Mouse (Mus musculus) liver, adult 2 months (tissue): ENCODE results near the gene Dact2. TPM values are rescaled to one million over a fixed set of nuclear protein-coding genes. Genes with fewer than 3 reads are reported as not detected.

ENCODE experiments used
- DNase-seq: peaks from one replicate; pipeline ENCODE4 v3.0.0-alpha.2; 2011; ENCODE audit warnings: low read depth, low spot score; ENCODE audit errors: extremely low read depth
- H3K27ac ChIP-seq: fragments of 200-500 bp; replicated peaks from 2 replicates; pipeline ENCODE4 v1.5.1; 2012; ENCODE audit warnings: low read depth, mild to moderate bottlenecking, control low read depth, inconsistent platforms, low read length; ENCODE audit not compliant: insufficient read depth
- H3K27me3 ChIP-seq: fragments of 200-500 bp; 2 replicates; pipeline ENCODE4 v1.6.1; 2012; ENCODE audit warnings: mild to moderate bottlenecking, moderate library complexity, low read length, inconsistent platforms; ENCODE audit not compliant: control insufficient read depth, insufficient read depth
- H3K36me3 ChIP-seq: fragments of 200-500 bp; 2 replicates; pipeline ENCODE4 v1.6.1; 2012; ENCODE audit warnings: low read length, inconsistent platforms; ENCODE audit not compliant: control insufficient read depth, insufficient read depth
- H3K4me1 ChIP-seq: fragments of 200-500 bp; 2 replicates; pipeline ENCODE4 v1.6.1; 2011; ENCODE audit warnings: low read length; ENCODE audit not compliant: control insufficient read depth, insufficient read depth
- H3K4me3 ChIP-seq: fragments of 200-500 bp; 2 replicates; pipeline ENCODE4 v1.5.1; 2011; ENCODE audit warnings: low read depth, mild to moderate bottlenecking, control low read depth, low read length, moderate library complexity; ENCODE audit not compliant: insufficient read depth
- H3K79me2 ChIP-seq: fragments of 200-500 bp; 2 replicates; pipeline ENCODE4 v1.6.1; 2012; ENCODE audit warnings: inconsistent platforms, mild to moderate bottlenecking, low read length, moderate library complexity; ENCODE audit not compliant: control insufficient read depth, insufficient read depth
- H3K9ac ChIP-seq: fragments of 200-500 bp; 2 replicates; pipeline ENCODE4 v1.6.1; 2012; ENCODE audit warnings: low read depth, mild to moderate bottlenecking, control low read depth, inconsistent platforms, low read length
- CTCF ChIP-seq: fragments of 200-500 bp; IDR thresholded peaks from 2 replicates; pipeline ENCODE4 v1.5.1; 2011; ENCODE audit warnings: low read depth, low read length, control low read depth
- POLR2A ChIP-seq: fragments of 200-500 bp; IDR thresholded peaks from 2 replicates; pipeline ENCODE4 v1.6.1; 2011; ENCODE audit warnings: low read length, control low read depth; ENCODE audit not compliant: insufficient read depth; ENCODE audit errors: extremely low read depth
- WGBS: fragments of 180-500 bp; shearing (Covaris S2); methylation state at CpG from one replicate; pipeline ENCODE4 v1.1.7; 2018; 5-methylcytosine and 5-hydroxymethylcytosine counted together
- polyA plus RNA-seq: library from polyadenylated mRNA; depleted of rRNA; stranded (reverse); fragments of >200 nt; gene quantifications from 2 replicates; pipeline ENCODE4 v1.2.3, GENCODE M21; 2012
- total RNA-seq: library from RNA; depleted of rRNA; stranded (reverse); fragments of >200 nt; gene quantifications from 2 replicates; pipeline ENCODE4 v1.2.3, GENCODE M21; 2014

The Dact2 gene
- total and polyA plus RNA-seq, 2 experiments, result 5.1 to 13.7 TPM

- DNase-seq, result peak; percentile 25
- Histone ChIP-seq H3K27me3 (peaks cover 3% of the 10 kb centered on the region; the same call in 1 of the 2 replicates), H3K79me2 (no peaks in the 10 kb centered on the region), H3K4me1 (no peaks in the 10 kb centered on the region), H3K4me3 (no peak overlapping the region), H3K36me3 (no peaks in the 10 kb centered on the region), H3K9ac (no peak overlapping the region), H3K27ac (no peak overlapping the region)
- WGBS, result 50% methylated on average over 3 of the region's 3 CpGs
- TF ChIP-seq POLR2A (no peak), CTCF (peak; percentile 64)
Observed at GRCm38 (mm10) chr17:14232629-14233028, 28.5 kb upstream of the Dact2 start.

DNA sequence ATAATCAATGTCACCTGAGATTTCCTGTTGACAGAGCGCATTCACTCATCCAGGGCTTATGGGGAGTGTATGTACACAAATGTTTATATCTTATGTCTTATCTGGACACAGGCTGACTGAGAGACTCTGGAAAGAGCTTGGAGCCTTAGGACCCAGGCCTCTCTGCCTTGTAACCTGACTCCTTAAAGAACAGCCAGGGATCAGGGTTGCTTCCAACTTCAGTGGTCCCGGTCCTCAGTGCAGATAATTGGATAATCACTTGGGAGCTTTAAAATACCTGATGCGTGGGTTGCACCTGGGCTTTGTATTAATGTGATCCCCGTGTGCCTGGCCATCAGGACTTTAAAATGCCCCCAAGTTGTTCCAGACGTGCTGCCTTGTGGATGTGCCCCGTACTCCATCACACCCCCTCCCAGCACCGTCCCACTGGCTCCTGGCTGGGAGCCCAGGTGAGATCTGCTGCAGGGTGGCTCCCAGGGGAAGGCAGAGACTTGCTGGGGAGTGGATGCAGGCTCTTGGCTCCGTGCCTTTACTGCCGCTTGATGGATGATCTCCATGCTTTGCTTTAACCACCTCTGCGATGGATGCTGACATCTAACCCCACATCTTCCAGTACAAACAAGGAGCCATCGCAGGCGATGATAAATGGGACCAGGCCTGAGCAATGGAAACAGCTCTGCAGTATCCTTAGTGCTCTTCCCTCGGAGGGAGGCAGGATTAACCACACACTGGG lies 26.8 kb upstream of the Dact2 start:
- WGBS, result 18% methylated on average over 13 of the region's 13 CpGs
- no peaks in the 10 kb centered on the region for H3K79me2 ChIP-seq
- no peak for DNase-seq
- no peak overlapping the region for H3K27ac ChIP-seq
- TF ChIP-seq CTCF, result no peak
- no peak for TF ChIP-seq POLR2A
- peaks cover 5% of the 10 kb centered on the region; the same call in 1 of the 2 replicates for H3K27me3 ChIP-seq
- H3K9ac ChIP-seq, result no peak overlapping the region
- H3K4me1 ChIP-seq, result no peaks in the 10 kb centered on the region
- no peak overlapping the region for H3K4me3 ChIP-seq
- no peaks in the 10 kb centered on the region for H3K36me3 ChIP-seq

DNA sequence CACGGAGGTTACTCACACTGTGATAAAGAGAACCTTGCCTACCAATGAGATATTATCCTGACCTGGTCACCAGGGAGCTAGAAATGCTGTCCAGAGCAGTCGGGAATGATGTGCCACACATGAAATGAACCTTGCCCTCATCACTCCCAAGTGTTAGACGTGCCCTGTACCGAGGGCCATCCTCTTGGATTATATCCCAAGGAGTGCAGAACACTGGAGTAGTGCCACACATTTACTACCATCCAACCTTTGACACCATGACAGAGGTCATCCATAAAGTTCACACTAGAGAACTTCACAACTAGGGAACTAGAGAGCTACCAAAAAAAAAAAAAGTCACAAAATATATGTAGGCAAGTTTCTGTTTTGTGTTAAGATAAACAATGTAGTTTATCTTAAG lies 24.3 kb upstream of the Dact2 start:
- Histone ChIP-seq H3K27ac (no peak overlapping the region), H3K36me3 (no peaks in the 10 kb centered on the region), H3K27me3 (peaks cover 5% of the 10 kb centered on the region; the same call in 1 of the 2 replicates), H3K9ac (no peak overlapping the region), H3K79me2 (no peaks in the 10 kb centered on the region), H3K4me1 (no peaks in the 10 kb centered on the region), H3K4me3 (no peak overlapping the region)
- WGBS, result 39% methylated on average over 4 of the region's 4 CpGs
- TF ChIP-seq POLR2A (no peak), CTCF (no peak)
- peak; percentile 12 for DNase-seq

DNA sequence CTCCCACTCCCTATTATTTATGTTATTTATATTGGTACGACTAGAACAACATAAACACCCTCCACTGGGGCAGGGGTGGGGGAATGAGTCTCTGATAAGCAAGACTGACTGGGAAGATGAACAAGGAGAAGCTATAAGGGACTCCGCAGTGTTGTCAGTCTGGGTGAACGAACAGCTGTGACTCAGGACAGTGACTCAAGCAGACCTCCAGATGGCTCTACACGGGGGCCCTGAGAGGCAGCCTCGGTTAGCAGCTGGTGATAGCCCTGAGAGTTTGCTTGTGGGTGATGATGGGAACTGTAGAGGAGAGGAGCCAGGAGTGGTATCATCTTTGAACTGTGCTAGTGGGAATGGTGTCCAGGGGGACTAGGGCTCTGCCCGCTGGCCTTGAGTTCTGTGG lies 23.5 kb upstream of the Dact2 start:
- Histone ChIP-seq H3K79me2 (no peaks in the 10 kb centered on the region), H3K36me3 (no peaks in the 10 kb centered on the region), H3K4me1 (no peaks in the 10 kb centered on the region), H3K27ac (no peak overlapping the region), H3K27me3 (peaks cover 5% of the 10 kb centered on the region; the same call in 1 of the 2 replicates), H3K9ac (no peak overlapping the region), H3K4me3 (no peak overlapping the region)
- WGBS, result 38% methylated on average over 6 of the region's 6 CpGs
- DNase-seq, result no peak
- no peak for TF ChIP-seq CTCF

- H3K4me1 ChIP-seq, result no peaks in the 10 kb centered on the region
- H3K27ac ChIP-seq, result no peak overlapping the region
- no peaks in the 10 kb centered on the region for H3K36me3 ChIP-seq
- DNase-seq, result no peak
- H3K27me3 ChIP-seq, result peaks cover 5% of the 10 kb centered on the region; the same call in 1 of the 2 replicates
- WGBS, result 22% methylated on average over 4 of the region's 4 CpGs
- H3K4me3 ChIP-seq, result no peak overlapping the region
- H3K9ac ChIP-seq, result no peak overlapping the region
- H3K79me2 ChIP-seq, result no peaks in the 10 kb centered on the region
- TF ChIP-seq POLR2A (no peak), CTCF (no peak)
Observed at GRCm38 (mm10) chr17:14226778-14227177, 22.7 kb upstream of the Dact2 start.

GRCm38 (mm10) chr17:14225982-14226652 lies 22.0 kb upstream of the Dact2 start:
- Histone ChIP-seq H3K4me3 (no peak overlapping the region), H3K4me1 (no peaks in the 10 kb centered on the region), H3K9ac (no peak overlapping the region), H3K27me3 (peaks cover 5% of the 10 kb centered on the region; the same call in 1 of the 2 replicates), H3K79me2 (no peaks in the 10 kb centered on the region), H3K36me3 (no peaks in the 10 kb centered on the region), H3K27ac (no peak overlapping the region)
- WGBS, result 53% methylated on average over 9 of the region's 9 CpGs
- DNase-seq, result no peak
- TF ChIP-seq CTCF, result no peak
- no peak for TF ChIP-seq POLR2A
